ENCODE assay signal across 8 mouse cellular contexts in the genomic region with DNA sequence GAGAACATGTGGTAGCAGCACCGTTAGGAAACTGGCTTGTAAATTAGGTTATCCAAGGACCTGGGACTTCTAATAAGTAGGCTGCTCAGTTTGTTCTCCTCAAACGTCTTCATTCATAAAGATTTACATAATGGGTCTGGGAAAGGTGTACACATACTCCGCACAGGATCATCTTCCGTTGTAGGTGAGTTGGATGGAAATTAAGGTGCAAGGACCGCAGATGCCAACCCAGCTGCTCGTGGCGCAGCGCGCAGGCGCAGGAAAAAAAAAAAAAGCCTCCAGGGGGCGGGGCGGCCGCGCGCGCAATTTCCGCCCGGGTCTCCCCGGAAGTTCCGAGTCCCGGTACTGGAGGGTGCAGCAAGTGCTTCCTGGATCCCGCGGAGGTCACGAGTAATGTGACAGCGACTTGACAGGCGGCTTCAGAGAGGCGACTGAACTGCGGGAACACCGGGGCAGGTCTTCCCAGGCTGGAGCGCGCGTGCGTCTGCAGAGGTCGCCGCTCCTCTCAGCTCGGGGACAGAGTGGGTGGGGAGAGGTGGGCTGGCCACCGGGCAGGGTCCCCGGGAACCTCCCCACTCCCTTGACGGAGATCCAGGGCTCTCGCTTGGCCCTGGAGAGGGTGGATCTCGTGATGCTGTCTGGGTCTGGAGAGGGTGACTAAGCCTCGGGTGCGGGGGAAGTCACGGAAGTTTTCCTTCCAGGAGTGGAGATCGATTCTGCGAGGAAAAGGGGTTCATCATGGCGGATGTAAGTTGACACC. TPM values are rescaled to one million over a fixed set of nuclear protein-coding genes. Genes with fewer than 3 reads are reported as not detected.
A peak's percentile ranks its signal among the peaks of the same experiment; 100 is the strongest.
DNase-seq lines count a peak whose midpoint lies in the region; ATAC-seq and TF ChIP-seq lines count a peak whose summit lies in the region.

Lamtor3 (plus strand) TSS at position 335 of the 760 bp plus-strand sequence.

- peak within 1 kb of the TSS; percentile 98 for H3K4me3 ChIP-seq in G1E (ENCODE audit: low read depth, low read length)
- H3K4me3 ChIP-seq in forebrain, postnatal 0 days (ENCODE audit: low read depth, low read length), result peak within 1 kb of the TSS; percentile 89
- H3K4me3 ChIP-seq in lung, embryonic 15.5 days, result peak within 1 kb of the TSS; percentile 97

- peak; percentile 66 for DNase-seq in G1E (ENCODE audit: low spot score)
- peak; percentile 84 to 85 for DNase-seq in cerebellum, adult 18-20 months
- peak; percentile 94 for DNase-seq in forebrain, postnatal 0 days
- peak; percentile 92 for DNase-seq in heart, postnatal 4 days
- peak; percentile 83 to 87 for DNase-seq in layer of hippocampus, adult 8-10 months (ENCODE audit: low spot score in 2 of 2)
- DNase-seq in ovary, adult 18-20 months (ENCODE audit: low spot score), result peak; percentile 78
- peak; percentile 90 for DNase-seq in thymus, postnatal 0 days (ENCODE audit: low spot score)

- peak; percentile 85 for ATAC-seq in G1E (ENCODE audit: extremely low read depth, insufficient number of reproducible peaks, low FRiP score, poor library complexity, severe bottlenecking)
- peak; percentile 96 for ATAC-seq in forebrain, postnatal 0 days
- ATAC-seq in lung, embryonic 15.5 days (ENCODE audit: borderline replicate concordance, extremely low read depth, low FRiP score, low TSS enrichment), result peak; percentile 91

- under 1% methylated on average over 47 of the region's 47 CpGs for WGBS in forebrain, postnatal 0 days
- under 1% methylated on average over 40 of the region's 47 CpGs for WGBS in lung, embryonic 15.5 days

- peak within 1 kb of the TSS; percentile 86 for H3K27ac ChIP-seq in forebrain, postnatal 0 days (ENCODE audit: low read depth, low read length)
- peak within 1 kb of the TSS; percentile 70 for H3K27ac ChIP-seq in lung, embryonic 15.5 days

- H3K27me3 ChIP-seq in G1E (ENCODE audit: insufficient read depth, low read length), result no peaks in the 10 kb centered on the region
- no peaks in the 10 kb centered on the region for H3K27me3 ChIP-seq in forebrain, postnatal 0 days (ENCODE audit: insufficient read depth, low read length)
- H3K27me3 ChIP-seq in lung, embryonic 15.5 days, result no peaks in the 10 kb centered on the region

- no peaks in the 10 kb centered on the region for H3K9me3 ChIP-seq in G1E (replicated peaks)
- no peaks in the 10 kb centered on the region for H3K9me3 ChIP-seq in forebrain, postnatal 0 days (ENCODE audit: low read length)
- no peaks in the 10 kb centered on the region for H3K9me3 ChIP-seq in lung, embryonic 15.5 days

- no peak for TF ChIP-seq CTCF in G1E (IDR thresholded peaks at IDR 0.05; ENCODE audit: low read depth, low read length)
- no peak for TF ChIP-seq CTCF in forebrain, postnatal 0 days (IDR thresholded peaks at IDR 0.05; ENCODE audit: low read depth)

- H3K4me2 ChIP-seq in forebrain, postnatal 0 days (ENCODE audit: low read depth), result peak within 1 kb of the TSS; percentile 85
- peak within 1 kb of the TSS; percentile 82 for H3K4me2 ChIP-seq in lung, embryonic 15.5 days

- peaks cover 34% of the 10 kb centered on the region for H3K4me1 ChIP-seq in G1E (ENCODE audit: insufficient read depth, low read depth, low read length)
- peaks cover 13% of the 10 kb centered on the region for H3K4me1 ChIP-seq in forebrain, postnatal 0 days (ENCODE audit: insufficient read depth)
- peaks cover 17% of the 10 kb centered on the region for H3K4me1 ChIP-seq in lung, embryonic 15.5 days

- peaks cover 30% of the 10 kb centered on the region for H3K36me3 ChIP-seq in G1E (replicated peaks)
- H3K36me3 ChIP-seq in forebrain, postnatal 0 days (ENCODE audit: insufficient read depth), result peaks cover 11% of the 10 kb centered on the region
- H3K36me3 ChIP-seq in lung, embryonic 15.5 days, result peaks cover 13% of the 10 kb centered on the region; the same call in 1 of the 2 replicates

- peak within 1 kb of the TSS; percentile 82 for H3K9ac ChIP-seq in forebrain, postnatal 0 days
- peak within 1 kb of the TSS; percentile 85 for H3K9ac ChIP-seq in lung, embryonic 15.5 days

RNA-seq across cellular contexts. Expression of gene Lamtor3, which starts in this region (rescaled TPM):
- total RNA-seq in G1E (2014; fragmentation: Nextera tagmentation) (152 and 187 TPM in 2 replicates), G1E (2017) (233 and 234 TPM in 2 replicates)
- 27.0 and 38.4 TPM in 2 replicates for polyA plus RNA-seq in G1E (2012)
- 105 and 116 TPM in 2 replicates for total RNA-seq in forebrain, postnatal 0 days (2014; rRNA removed)
- 112 and 123 TPM in 2 replicates for polyA plus RNA-seq in forebrain, postnatal 0 days (2015; fragmentation: Nextera tagmentation; extraction: Ambion mirVana)
- 10 to 100 TPM; 74.1 to 79.4 TPM for total RNA-seq in heart, postnatal 4 days (2021)
- total RNA-seq in layer of hippocampus, adult 8-10 months (2022), result 10 to 100 TPM; 60.2 to 72.0 (median 65.2) TPM
- polyA plus RNA-seq in lung, embryonic 15.5 days (2015; fragmentation: Nextera tagmentation; extraction: Ambion mirVana), result 104 and 110 TPM in 2 replicates
- 119 and 129 TPM in 2 replicates for polyA plus RNA-seq in thymus, postnatal 0 days (2015; fragmentation: Nextera tagmentation; extraction: Ambion mirVana)

Comparison
In these comparisons a context has a peak if more than half of its experiments do, and no peak if none do; other contexts are left out.
1. Peak in every context shown above with its lines: DNase-seq, ATAC-seq, H3K4me3 ChIP-seq and H3K27ac ChIP-seq.